Mouse (Mus musculus) CD4-positive naive resting alpha-beta T cell, adult 76 days (primary cell): ENCODE results near the gene Gpr3. TPM values are rescaled to one million over a fixed set of nuclear protein-coding genes. Genes with fewer than 3 reads are reported as not detected.

Experiments
- total RNA-seq: library from RNA; stranded (reverse); gene quantifications from one replicate; pipeline ENCODE4 v1.2.4, GENCODE M21; 2023

The Gpr3 gene
- total RNA-seq = 1.2 TPM

GRCm38 (mm10) chr4:133211751-133212561, at the start of gene Gpr3, which contains the start of gene Cd164l2:
Gpr3 (minus strand) TSS chr4:133212536.
Cd164l2 (plus strand) TSS chr4:133212131.

GRCm38 (mm10) chr4:133240490-133240921, 28.2 kb upstream of the Gpr3 start, which contains the start of gene Map3k6:
Map3k6 (plus strand) TSS chr4:133240818.

Other genes with a start within 250 kb of the Gpr3 start
- gene Fgr, start 238.4 kb downstream of the Gpr3 start, total RNA-seq = 4.5 TPM
- gene Ahdc1, start 201.3 kb downstream of the Gpr3 start, total RNA-seq = 65.2 TPM
- gene Wasf2, start 82.0 kb downstream of the Gpr3 start, total RNA-seq = 268 TPM
- 3.4 TPM for gene Cd164l2, start 405 bp downstream of the Gpr3 start, total RNA-seq
- gene Map3k6, start 28.3 kb upstream of the Gpr3 start, total RNA-seq = 0.12 TPM
- gene Sytl1, start 50.6 kb upstream of the Gpr3 start, total RNA-seq = 16.4 TPM
- 81.4 TPM for gene Tmem222, start 65.3 kb upstream of the Gpr3 start, total RNA-seq
- gene Wdtc1, start 140.9 kb upstream of the Gpr3 start, total RNA-seq = 32.1 TPM
- 49.9 TPM for gene Slc9a1, start 157.2 kb upstream of the Gpr3 start, total RNA-seq